Mouse (Mus musculus): Measurements from ENCODE around the gene Csde1. TPM values are rescaled to one million over a fixed set of nuclear protein-coding genes. Genes with fewer than 3 reads are reported as not detected.

The Csde1 gene
- polyA plus RNA-seq, 1 experiment from 2014 or later = 496 TPM

DNA sequence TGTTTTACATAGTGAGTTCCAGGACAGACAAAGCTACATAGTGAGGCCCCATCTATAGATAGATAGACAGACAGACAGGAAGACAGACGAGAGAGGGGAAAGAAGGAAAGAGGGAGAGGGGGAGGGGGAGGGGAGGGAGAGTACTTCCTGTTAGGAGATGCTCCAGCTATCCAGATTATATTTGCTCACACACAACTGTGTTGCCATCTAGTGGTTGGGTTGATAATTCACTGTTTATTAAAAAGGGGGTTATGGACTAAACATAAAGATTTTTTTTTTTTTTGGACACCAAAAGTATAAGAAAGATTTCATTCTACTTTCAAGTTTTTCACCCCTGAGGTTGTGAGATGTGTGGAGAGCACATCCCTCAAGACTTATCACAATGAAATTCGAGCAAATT, 80.5 kb downstream of the Csde1 start:
- no peaks in the 10 kb centered on the region for H3K4me1 ChIP-seq (ENCODE audit: control insufficient read depth, insufficient read depth, low read length)

DNA sequence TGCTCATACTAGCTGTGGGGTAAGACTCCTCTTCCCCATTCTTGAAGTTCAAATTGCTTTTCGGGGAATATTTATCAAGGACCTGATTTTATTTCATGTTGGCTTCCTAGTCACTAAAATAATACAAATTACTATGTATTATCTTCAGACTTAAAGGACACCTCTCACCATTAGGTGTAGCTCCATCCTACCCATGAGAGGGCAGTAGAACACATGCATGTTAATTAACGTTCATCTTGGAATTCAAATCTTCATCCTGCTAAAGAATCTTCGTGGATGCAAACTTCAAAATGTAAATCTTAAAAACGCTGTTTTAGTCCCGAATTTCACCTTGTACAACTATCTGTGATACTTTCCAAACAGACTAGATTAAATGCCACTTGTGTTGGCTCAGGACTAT, 81.0 kb downstream of the Csde1 start:
- H3K9ac ChIP-seq (ENCODE audit: low read depth, low read length) = no peak overlapping the region
- ATAC-seq (ENCODE audit: low FRiP score, low TSS enrichment) = no peak
- H3K4me2 ChIP-seq (replicated peaks; ENCODE audit: low read depth, low read length) = no peak overlapping the region
- no peaks in the 10 kb centered on the region for H3K36me3 ChIP-seq (ENCODE audit: control insufficient read depth, insufficient read depth, low read length)
- H3K4me1 ChIP-seq (ENCODE audit: control insufficient read depth, insufficient read depth, low read length) = no peaks in the 10 kb centered on the region
- no peaks in the 10 kb centered on the region for H3K9me3 ChIP-seq (ENCODE audit: control insufficient read depth, low read length)
- no peak overlapping the region for H3K27ac ChIP-seq (ENCODE audit: low read depth, low read length)
- H3K27me3 ChIP-seq (ENCODE audit: control insufficient read depth, insufficient read depth, low read length) = no peaks in the 10 kb centered on the region
- H3K4me3 ChIP-seq (ENCODE audit: low read length) = no peak overlapping the region
- WGBS = 51% methylated on average over 5 of the region's 5 CpGs

More for the DNA sequence above, 80.5 kb downstream of the Csde1 start:
- no peak overlapping the region for H3K4me2 ChIP-seq (replicated peaks; ENCODE audit: low read depth, low read length)
- no peak overlapping the region for H3K4me3 ChIP-seq (ENCODE audit: low read length)
- no peaks in the 10 kb centered on the region for H3K36me3 ChIP-seq (ENCODE audit: control insufficient read depth, insufficient read depth, low read length)
- H3K27ac ChIP-seq (ENCODE audit: low read depth, low read length) = no peak overlapping the region
- WGBS = 57% methylated on average over 2 of the region's 2 CpGs
- no peak overlapping the region for H3K9ac ChIP-seq (ENCODE audit: low read depth, low read length)
- no peaks in the 10 kb centered on the region for H3K9me3 ChIP-seq (ENCODE audit: control insufficient read depth, low read length)
- ATAC-seq (ENCODE audit: low FRiP score, low TSS enrichment) = no peak
- no peaks in the 10 kb centered on the region for H3K27me3 ChIP-seq (ENCODE audit: control insufficient read depth, insufficient read depth, low read length)

GRCm38 (mm10) chr3:103101909-103102308, 81.7 kb downstream of the Csde1 start:
- H3K4me2 ChIP-seq (replicated peaks; ENCODE audit: low read depth, low read length) = peak overlapping the region; percentile 97
- peak overlapping the region; percentile 75 for H3K4me3 ChIP-seq (ENCODE audit: low read length)
- H3K36me3 ChIP-seq (ENCODE audit: control insufficient read depth, insufficient read depth, low read length) = no peaks in the 10 kb centered on the region
- H3K9me3 ChIP-seq (ENCODE audit: control insufficient read depth, low read length) = no peaks in the 10 kb centered on the region
- no peaks in the 10 kb centered on the region for H3K27me3 ChIP-seq (ENCODE audit: control insufficient read depth, insufficient read depth, low read length)
- H3K27ac ChIP-seq (ENCODE audit: low read depth, low read length) = no peak overlapping the region
- peak overlapping the region; percentile 69 for H3K9ac ChIP-seq (ENCODE audit: low read depth, low read length)
- WGBS = 1% methylated on average over 14 of the region's 14 CpGs
- H3K4me1 ChIP-seq (ENCODE audit: control insufficient read depth, insufficient read depth, low read length) = no peaks in the 10 kb centered on the region
- peak; percentile 54 for ATAC-seq (ENCODE audit: low FRiP score, low TSS enrichment)

DNA sequence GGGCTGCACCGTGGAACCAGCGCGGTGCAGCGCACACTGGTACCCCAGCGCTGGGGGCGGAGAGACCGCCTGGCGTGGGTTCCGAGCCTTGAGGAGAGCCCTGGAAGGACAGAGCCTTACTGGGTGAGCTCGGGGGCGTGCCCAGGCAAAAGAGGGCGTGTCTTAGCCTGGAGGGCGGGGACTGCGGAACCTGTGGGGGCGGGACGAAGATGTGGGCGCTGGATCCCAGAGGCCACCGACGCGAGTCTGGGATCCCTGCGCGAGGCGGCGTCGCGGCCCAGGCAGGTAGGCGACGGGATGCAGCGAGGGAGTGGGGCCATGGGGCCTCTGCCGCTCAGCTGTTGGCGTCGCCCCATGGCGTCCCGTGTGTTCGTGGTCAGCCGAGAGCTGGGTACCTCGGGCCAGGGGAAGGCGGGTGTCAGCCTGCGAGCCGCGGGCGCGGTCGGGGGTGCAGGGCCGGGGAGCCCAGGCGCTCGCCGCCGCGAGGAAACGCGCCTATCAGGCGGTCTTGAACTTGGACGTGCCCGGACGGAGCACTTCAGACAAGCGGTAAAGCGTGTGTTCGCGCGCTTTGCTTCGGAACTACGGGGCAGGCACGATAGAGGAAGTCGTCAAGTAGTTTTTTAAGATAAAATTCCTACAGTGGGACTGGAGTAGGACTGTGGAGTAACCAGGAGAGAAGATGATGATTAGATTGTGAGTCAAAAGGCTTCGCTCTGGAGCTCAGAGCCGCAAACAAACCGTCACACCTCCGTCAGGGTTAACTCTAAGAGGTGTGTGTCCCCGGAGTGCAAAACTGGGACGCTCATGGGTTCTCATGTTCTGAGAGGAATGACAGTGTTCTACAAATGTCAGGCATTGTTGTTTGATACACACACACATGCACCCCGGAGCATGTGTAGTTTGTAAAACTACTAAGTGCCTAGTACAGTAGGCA, 82.5 kb downstream of the Csde1 start, which contains the start of gene Dennd2c:
TSS of gene Dennd2c (plus strand) at position 151 of the 937 bp plus-strand sequence.
- Histone ChIP-seq H3K9me3 (ENCODE audit: control insufficient read depth, low read length) (no peaks in the 10 kb centered on the region), H3K27ac (ENCODE audit: low read depth, low read length) (no peak within 1 kb of the TSS), H3K27me3 (ENCODE audit: control insufficient read depth, insufficient read depth, low read length) (no peaks in the 10 kb centered on the region), H3K36me3 (ENCODE audit: control insufficient read depth, insufficient read depth, low read length) (no peaks in the 10 kb centered on the region), H3K4me1 (ENCODE audit: control insufficient read depth, insufficient read depth, low read length) (no peaks in the 10 kb centered on the region), H3K4me2 (replicated peaks; ENCODE audit: low read depth, low read length) (peak within 1 kb of the TSS; percentile 97), H3K4me3 (ENCODE audit: low read length) (peak within 1 kb of the TSS; percentile 75), H3K9ac (ENCODE audit: low read depth, low read length) (peak within 1 kb of the TSS; percentile 69)
- 1% methylated on average over 72 of the region's 72 CpGs for WGBS
- peak; percentile 98 for ATAC-seq (ENCODE audit: low FRiP score, low TSS enrichment)

Other genes with a start within 250 kb of the Csde1 start
- 0.04 TPM in 1 of 2 replicates, not detected in the other for gene Tshb, start 237.7 kb upstream of the Csde1 start, polyA plus RNA-seq (2014; fragmentation: Nextera tagmentation; extraction: Ambion mirVana)
- not detected in 2 replicates for gene Sycp1, start 84.3 kb upstream of the Csde1 start, polyA plus RNA-seq (2014; fragmentation: Nextera tagmentation; extraction: Ambion mirVana)
- not detected in 2 replicates for gene Nr1h5, start 56.3 kb upstream of the Csde1 start, polyA plus RNA-seq (2014; fragmentation: Nextera tagmentation; extraction: Ambion mirVana)
- 52.2 and 72.4 TPM in 2 replicates for gene Sike1, start 24.7 kb upstream of the Csde1 start, polyA plus RNA-seq (2014; fragmentation: Nextera tagmentation; extraction: Ambion mirVana)
- 124 and 135 TPM in 2 replicates for gene Nras, start 37.9 kb downstream of the Csde1 start, polyA plus RNA-seq (2014; fragmentation: Nextera tagmentation; extraction: Ambion mirVana)
- not detected in 2 replicates for gene Ampd1, start 53.6 kb downstream of the Csde1 start, polyA plus RNA-seq (2014; fragmentation: Nextera tagmentation; extraction: Ambion mirVana)
- 2.2 and 3.6 TPM in 2 replicates for gene Dennd2c, start 82.2 kb downstream of the Csde1 start, polyA plus RNA-seq (2014; fragmentation: Nextera tagmentation; extraction: Ambion mirVana)
- gene Bcas2, start 151.2 kb downstream of the Csde1 start, polyA plus RNA-seq (2014; fragmentation: Nextera tagmentation; extraction: Ambion mirVana) = 195 and 223 TPM in 2 replicates

Data from kidney, embryonic 14.5 days (tissue).